ENCODE assay signal across 8 mouse cellular contexts in genomic region chr7:78595895-78596294, GRCm38 (mm10).
DNase-seq lines count a peak whose midpoint lies in the region; ATAC-seq lines count a peak whose summit lies in the region.

No protein-coding gene starts in this region.

- H3K9ac ChIP-seq in limb, embryonic 13.5 days = no peak overlapping the region
- H3K9ac ChIP-seq in stomach, embryonic 15.5 days = no peak overlapping the region

- no peak overlapping the region for H3K4me3 ChIP-seq in limb, embryonic 13.5 days
- H3K4me3 ChIP-seq in stomach, embryonic 15.5 days (replicated peaks) = no peak overlapping the region

- DNase-seq in 3134 (ENCODE audit: extremely low read depth, insufficient read length, low spot score) = peak; percentile 32
- peak; percentile 67 for DNase-seq in R1 (ENCODE audit: low read depth, low spot score)
- DNase-seq in cerebellum, postnatal 14 days = peak; percentile 82 to 90
- DNase-seq in gastrocnemius, postnatal 10 days = peak; percentile 53
- peak; percentile 49 for DNase-seq in kidney, adult 18-20 months
- peak; percentile 69 for DNase-seq in neural tube, embryonic 10.5 days (ENCODE audit: extremely low spot score, low spot score)

- WGBS in limb, embryonic 13.5 days = 7% methylated on average over 4 of the region's 4 CpGs
- 4% methylated on average over 4 of the region's 4 CpGs for WGBS in stomach, embryonic 15.5 days

- no peak overlapping the region for H3K4me2 ChIP-seq in limb, embryonic 13.5 days (replicated peaks)
- H3K4me2 ChIP-seq in stomach, embryonic 15.5 days = no peak overlapping the region

- ATAC-seq in limb, embryonic 13.5 days (ENCODE audit: low FRiP score, low read depth) = peak; percentile 67; the same call in 1 of the 2 replicates
- peak; percentile 72; the same call in 1 of the 2 replicates for ATAC-seq in stomach, embryonic 15.5 days (ENCODE audit: insufficient read depth, low FRiP score, low read depth)

- peaks cover 76% of the 10 kb centered on the region for H3K27me3 ChIP-seq in limb, embryonic 13.5 days
- H3K27me3 ChIP-seq in stomach, embryonic 15.5 days (replicated peaks) = 0 out of 2 replicates have a peak, but pooled peaks cover 10% of the 10 kb centered on the region

- H3K36me3 ChIP-seq in limb, embryonic 13.5 days = no peaks in the 10 kb centered on the region
- H3K36me3 ChIP-seq in stomach, embryonic 15.5 days = no peaks in the 10 kb centered on the region

- no peaks in the 10 kb centered on the region for H3K9me3 ChIP-seq in limb, embryonic 13.5 days
- H3K9me3 ChIP-seq in stomach, embryonic 15.5 days = no peaks in the 10 kb centered on the region

- no peaks in the 10 kb centered on the region for H3K4me1 ChIP-seq in limb, embryonic 13.5 days
- H3K4me1 ChIP-seq in stomach, embryonic 15.5 days = no peaks in the 10 kb centered on the region

- no peak overlapping the region for H3K27ac ChIP-seq in limb, embryonic 13.5 days
- no peak overlapping the region for H3K27ac ChIP-seq in stomach, embryonic 15.5 days

Comparison
In these comparisons a context has a peak if more than half of its experiments do, and no peak if none do; other contexts are left out.
1. DNase-seq: peak in every context shown above with its lines; median percentile 86 in cerebellum, postnatal 14 days; 69 in neural tube, embryonic 10.5 days; 67 in R1; 53 in gastrocnemius, postnatal 10 days; 49 in kidney, adult 18-20 months; 32 in 3134.